Comparison of ENCODE assay signal across 21 mouse cellular contexts in genomic region chr2:113822367-113822766, GRCm38 (mm10). TPM values are rescaled to one million over a fixed set of nuclear protein-coding genes. Genes with fewer than 3 reads are reported as not detected.
DNase-seq lines count a peak whose midpoint lies in the region; ATAC-seq and TF ChIP-seq lines count a peak whose summit lies in the region.
"Had no signal": no experiment of that assay in that cellular context is flagged by ENCODE, and none has a peak within 500 bp of the region (broad histone marks: within the 10 kb centered on the region; RNA-seq: fewer than 3 reads in every experiment).

No protein-coding gene starts in this region.

- TF ChIP-seq CTCF in intestine, postnatal 0 days (IDR thresholded peaks at IDR 0.05; ENCODE audit: low read depth), result no peak

- no peak overlapping the region for H3K4me3 ChIP-seq in intestine, embryonic 14.5 days (ENCODE audit: low read depth, low read length)
- H3K4me3 ChIP-seq in intestine, postnatal 0 days (ENCODE audit: low read depth, low read length), result no peak overlapping the region
- H3K4me3 ChIP-seq in kidney, embryonic 16.5 days (ENCODE audit: low read length), result no peak overlapping the region

- H3K27me3 ChIP-seq in intestine, embryonic 14.5 days (replicated peaks; ENCODE audit: control insufficient read depth, insufficient read depth, low read length), result no peaks in the 10 kb centered on the region
- H3K27me3 ChIP-seq in intestine, postnatal 0 days (replicated peaks; ENCODE audit: control insufficient read depth, insufficient read depth, low read length), result no peaks in the 10 kb centered on the region
- H3K27me3 ChIP-seq in kidney, embryonic 16.5 days (ENCODE audit: insufficient read depth, low read length), result no peaks in the 10 kb centered on the region
- H3K27me3 ChIP-seq: CH12.LX, Patski had no signal

- H3K4me1 ChIP-seq in intestine, embryonic 14.5 days (replicated peaks; ENCODE audit: control insufficient read depth, insufficient read depth, low read length), result no peaks in the 10 kb centered on the region
- H3K4me1 ChIP-seq in intestine, postnatal 0 days (replicated peaks; ENCODE audit: control insufficient read depth, insufficient read depth, low read length), result no peaks in the 10 kb centered on the region
- H3K4me1 ChIP-seq in kidney, embryonic 16.5 days (ENCODE audit: insufficient read depth, low read length), result no peaks in the 10 kb centered on the region

- H3K9ac ChIP-seq in intestine, embryonic 14.5 days (ENCODE audit: low read length), result no peak overlapping the region
- H3K9ac ChIP-seq in intestine, postnatal 0 days (ENCODE audit: low read depth, low read length), result no peak overlapping the region
- H3K9ac ChIP-seq in kidney, embryonic 16.5 days (replicated peaks; ENCODE audit: low read length), result no peak overlapping the region

- H3K4me2 ChIP-seq in intestine, embryonic 14.5 days (ENCODE audit: low read length), result no peak overlapping the region
- no peak overlapping the region for H3K4me2 ChIP-seq in intestine, postnatal 0 days (replicated peaks; ENCODE audit: low read depth)
- H3K4me2 ChIP-seq in kidney, embryonic 16.5 days (replicated peaks; ENCODE audit: low read depth, low read length), result no peak overlapping the region

- no peak overlapping the region for H3K27ac ChIP-seq in intestine, embryonic 14.5 days (ENCODE audit: low read depth)
- no peak overlapping the region for H3K27ac ChIP-seq in intestine, postnatal 0 days (ENCODE audit: low read depth, low read length)
- H3K27ac ChIP-seq in kidney, embryonic 16.5 days (ENCODE audit: low read length), result no peak overlapping the region

- no peak for ATAC-seq in intestine, embryonic 14.5 days (replicated peaks; ENCODE audit: low FRiP score, low TSS enrichment, low read depth)
- ATAC-seq in intestine, postnatal 0 days, result no peak
- 0 out of 2 replicates have a peak, but pooled peaks have one; percentile 56 for ATAC-seq in kidney, embryonic 16.5 days (ENCODE audit: low FRiP score, low TSS enrichment)
- ATAC-seq: activated CD4-positive, CD25-positive, alpha-beta regulatory T cell, adult 4 months; CD4-positive, CD25-positive, alpha-beta regulatory T cell, adult 4 months; Patski had no signal

- no peaks in the 10 kb centered on the region for H3K9me3 ChIP-seq in intestine, embryonic 14.5 days (ENCODE audit: control insufficient read depth, low read length)
- H3K9me3 ChIP-seq in intestine, postnatal 0 days (ENCODE audit: control insufficient read depth), result no peaks in the 10 kb centered on the region
- H3K9me3 ChIP-seq in kidney, embryonic 16.5 days (ENCODE audit: low read length), result no peaks in the 10 kb centered on the region
- H3K9me3 ChIP-seq: G1E had no signal

- no peaks in the 10 kb centered on the region for H3K36me3 ChIP-seq in intestine, embryonic 14.5 days (ENCODE audit: control insufficient read depth, insufficient read depth, low read length)
- no peaks in the 10 kb centered on the region for H3K36me3 ChIP-seq in intestine, postnatal 0 days (ENCODE audit: control insufficient read depth, insufficient read depth)
- no peaks in the 10 kb centered on the region for H3K36me3 ChIP-seq in kidney, embryonic 16.5 days (ENCODE audit: insufficient read depth, low read length)

- WGBS in intestine, embryonic 14.5 days, result 94% methylated on average over 8 of the region's 8 CpGs
- WGBS in intestine, postnatal 0 days, result 97% methylated on average over 8 of the region's 8 CpGs
- WGBS in kidney, embryonic 16.5 days, result 50% methylated on average over 8 of the region's 8 CpGs

- DNase-seq in heart, adult 11 months, result peak; percentile 84
- DNase-seq in heart, adult 8-10 months (ENCODE audit: low spot score), result no peak
- peak; percentile 44 for DNase-seq in intestine, embryonic 14.5 days (ENCODE audit: low spot score)
- DNase-seq in kidney, postnatal 25 days, result no peak
- DNase-seq: adrenal gland, adult 2 months; adrenal gland, adult 8-10 months; adrenal gland, postnatal 10 days; adrenal gland, postnatal 14 days; adrenal gland, postnatal 25 days; adrenal gland, postnatal 36 days; B cell, adult 2 months; cerebellum, adult 11 months; cerebellum, adult 11-12 months had no signal

RNA-seq across cellular contexts. Expression of gene Scg5, which starts 6.6 kb away (rescaled TPM):
- total RNA-seq in heart, adult 8-10 months (2022), result under 1 TPM in 1 of 4 experiments, not detected in 3; 0.35 TPM
- polyA plus RNA-seq in intestine, embryonic 14.5 days (2014; fragmentation: Nextera tagmentation; extraction: Ambion mirVana), result 17.5 and 18.0 TPM in 2 replicates
- 18.0 and 19.5 TPM in 2 replicates for polyA plus RNA-seq in intestine, postnatal 0 days (2015; fragmentation: Nextera tagmentation; extraction: Ambion mirVana)
- 6.7 and 6.8 TPM in 2 replicates for polyA plus RNA-seq in kidney, embryonic 16.5 days (2015; fragmentation: Nextera tagmentation; extraction: Ambion mirVana)
- total RNA-seq: CH12.LX, ES-E14 had no signal
- polyA plus RNA-seq: G1E had no signal

RNA-seq across cellular contexts. Expression of gene Arhgap11a, which starts 26.1 kb away (rescaled TPM):
- total RNA-seq in heart, adult 8-10 months (2022), result 1 to 10 TPM; 1.1 to 2.0 (median 1.2) TPM
- 4.7 and 5.2 TPM in 2 replicates for polyA plus RNA-seq in intestine, embryonic 14.5 days (2014; fragmentation: Nextera tagmentation; extraction: Ambion mirVana)
- polyA plus RNA-seq in intestine, postnatal 0 days (2015; fragmentation: Nextera tagmentation; extraction: Ambion mirVana), result 7.1 and 7.5 TPM in 2 replicates
- polyA plus RNA-seq in kidney, embryonic 16.5 days (2015; fragmentation: Nextera tagmentation; extraction: Ambion mirVana), result 28.3 and 31.8 TPM in 2 replicates

Comparison
In these comparisons a context has a peak if more than half of its experiments do, and no peak if none do; other contexts are left out.
1. DNase-seq: peak in heart, adult 11 months (single experiment) and intestine, embryonic 14.5 days (single experiment); none in heart, adult 8-10 months (single experiment) and kidney, postnatal 25 days (0 of 2).